Mouse (Mus musculus) G1E (cell line): Measurements from ENCODE around the gene Csf1. TPM values are rescaled to one million over a fixed set of nuclear protein-coding genes. Genes with fewer than 3 reads are reported as not detected.

Experiments used
- ATAC-seq: 2 replicates; pipeline ENCODE4 v1.8.0; 2016; ENCODE audit warnings: mild to moderate bottlenecking; ENCODE audit not compliant: insufficient number of reproducible peaks, poor library complexity, low FRiP score, severe bottlenecking; ENCODE audit errors: extremely low read depth
- DNase-seq: peaks from one replicate; pipeline ENCODE4 v3.0.0; 2012; ENCODE audit warnings: low spot score
- H3K27me3 ChIP-seq: 2 replicates; pipeline ENCODE4 v1.6.1; 2012; ENCODE audit warnings: mild to moderate bottlenecking, low read length, inconsistent platforms; ENCODE audit not compliant: insufficient read depth
- H3K36me3 ChIP-seq: replicated peaks from 2 replicates; pipeline ENCODE3; 2012; ENCODE audit warnings: mild to moderate bottlenecking, inconsistent platforms
- H3K4me1 ChIP-seq: 2 replicates; pipeline ENCODE4 v1.6.1; 2012; ENCODE audit warnings: low read depth, low read length, inconsistent platforms, mixed read lengths; ENCODE audit not compliant: insufficient read depth
- H3K4me3 ChIP-seq: 2 replicates; pipeline ENCODE4 v1.5.1; 2012; ENCODE audit warnings: low read depth, mild to moderate bottlenecking, inconsistent platforms, low read length, moderate library complexity, mixed read lengths
- H3K9me3 ChIP-seq: replicated peaks from 2 replicates; pipeline ENCODE4 v1.6.1; 2012; ENCODE audit warnings: inconsistent platforms
- CTCF ChIP-seq: IDR thresholded peaks from 2 replicates; pipeline ENCODE4 v1.5.1; 2012; ENCODE audit warnings: low read depth, low read length, inconsistent platforms, mixed read lengths
- GATA1 ChIP-seq: IDR thresholded peaks from 2 replicates; pipeline ENCODE4 v1.6.1; 2012; ENCODE audit warnings: borderline replicate concordance, low read length, inconsistent platforms, mixed read lengths
- GATA2 ChIP-seq: IDR thresholded peaks from 2 replicates; pipeline ENCODE4 v1.6.1; 2012; ENCODE audit warnings: low read depth, low read length, inconsistent platforms, borderline replicate concordance
- POLR2AphosphoS5 ChIP-seq: IDR thresholded peaks from 2 replicates; pipeline ENCODE4 v1.6.1; 2012; ENCODE audit warnings: low read depth, low read length, inconsistent platforms; ENCODE audit not compliant: insufficient replicate concordance
- TAL1 ChIP-seq: conservative IDR thresholded peaks from 2 replicates; pipeline ENCODE4 v1.6.1; 2012; ENCODE audit warnings: low read depth, low read length, inconsistent platforms, mixed read lengths
- polyA plus RNA-seq: library from polyadenylated mRNA; stranded (reverse); fragments of >175 nt; gene quantifications from 2 replicates; pipeline ENCODE4 v1.2.3, GENCODE M21; 2012
- total RNA-seq, 2 experiments: library from RNA; stranded (forward) in 1 of 2; stranded (reverse) in 1 of 2; fragments of 200-1000 nt in 1 of 2; fragments of >200 nt in 1 of 2; fragmentation: Nextera tagmentation in 1 of 2; gene quantifications; 2 replicates each; pipeline ENCODE4 v1.2.3; 2014 to 2017

The Csf1 gene
- total and polyA plus RNA-seq, 3 experiments: 0.03 to 0.11 TPM; not detected in 1

DNA sequence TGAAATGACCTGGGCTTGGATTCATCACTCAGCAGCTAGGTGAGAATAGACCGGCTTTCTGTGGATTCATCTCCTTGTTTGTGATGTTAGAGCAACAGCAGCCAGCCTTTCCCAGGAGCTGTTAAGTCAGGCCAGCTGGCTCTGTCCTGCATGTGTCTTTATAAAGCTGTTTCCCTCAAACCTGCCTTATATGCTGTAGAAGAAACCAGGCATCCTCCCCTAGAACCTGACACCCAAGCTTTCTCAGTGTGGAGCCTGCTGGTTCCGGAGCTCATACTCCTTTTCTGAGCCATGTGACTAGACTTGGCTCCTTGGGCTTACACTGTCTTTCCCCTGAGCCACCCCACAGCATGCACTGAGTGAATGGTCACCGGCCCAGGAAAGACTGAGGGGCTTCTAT is 8.7 kb downstream of the Csf1 start:
- Histone ChIP-seq H3K4me1 (no peaks in the 10 kb centered on the region), H3K4me3 (no peak overlapping the region), H3K9me3 (no peaks in the 10 kb centered on the region), H3K27me3 (peaks cover 38% of the 10 kb centered on the region), H3K36me3 (no peaks in the 10 kb centered on the region)
- no peak for TF ChIP-seq CTCF
- TF ChIP-seq GATA2: no peak
- TF ChIP-seq TAL1: no peak
- DNase-seq (no peak), ATAC-seq (no peak)

DNA sequence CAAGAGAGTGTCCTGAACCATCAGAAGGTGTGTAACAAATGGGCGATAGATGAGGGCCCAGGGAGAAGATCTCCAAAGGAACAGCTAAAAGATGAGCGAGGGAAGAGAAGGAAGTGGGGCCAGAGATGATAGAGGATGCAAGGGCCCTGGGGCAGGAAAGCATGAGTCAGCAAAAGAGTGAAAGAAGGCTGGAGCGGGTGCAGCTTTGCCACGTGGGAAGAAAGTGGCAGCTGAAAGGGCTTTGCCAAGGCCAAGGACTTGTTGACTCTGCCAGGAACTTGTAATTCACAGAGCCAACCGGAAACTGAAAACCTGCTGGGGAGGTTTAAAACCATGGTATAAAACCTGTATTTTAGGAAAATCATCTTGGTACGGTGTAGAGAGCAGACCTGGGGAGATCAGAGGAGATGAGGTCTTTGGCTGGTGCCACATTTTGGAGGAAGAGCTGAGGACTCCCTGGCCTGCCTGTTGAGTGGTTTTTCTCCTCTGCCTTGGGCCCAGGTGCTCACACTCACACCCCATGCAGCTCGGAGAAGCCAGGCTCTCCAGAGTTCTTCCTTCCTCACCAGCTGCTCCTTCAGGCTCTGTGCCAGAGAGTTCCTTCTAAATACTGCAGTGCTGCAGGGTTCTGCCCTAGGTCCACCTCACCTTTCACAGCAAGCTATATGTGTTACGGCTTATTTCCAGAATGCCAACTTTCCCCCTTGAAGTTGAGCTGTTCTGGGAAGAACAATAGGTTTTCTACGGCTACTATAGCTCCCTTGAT is 9.3 kb downstream of the Csf1 start:
- ATAC-seq (no peak), DNase-seq (no peak)
- Histone ChIP-seq H3K9me3 (no peaks in the 10 kb centered on the region), H3K36me3 (no peaks in the 10 kb centered on the region), H3K4me3 (no peak overlapping the region), H3K4me1 (no peaks in the 10 kb centered on the region), H3K27me3 (peaks cover 41% of the 10 kb centered on the region)
- TF ChIP-seq CTCF (no peak), GATA1 (no peak), GATA2 (no peak), POLR2AphosphoS5 (no peak), TAL1 (no peak)

DNA sequence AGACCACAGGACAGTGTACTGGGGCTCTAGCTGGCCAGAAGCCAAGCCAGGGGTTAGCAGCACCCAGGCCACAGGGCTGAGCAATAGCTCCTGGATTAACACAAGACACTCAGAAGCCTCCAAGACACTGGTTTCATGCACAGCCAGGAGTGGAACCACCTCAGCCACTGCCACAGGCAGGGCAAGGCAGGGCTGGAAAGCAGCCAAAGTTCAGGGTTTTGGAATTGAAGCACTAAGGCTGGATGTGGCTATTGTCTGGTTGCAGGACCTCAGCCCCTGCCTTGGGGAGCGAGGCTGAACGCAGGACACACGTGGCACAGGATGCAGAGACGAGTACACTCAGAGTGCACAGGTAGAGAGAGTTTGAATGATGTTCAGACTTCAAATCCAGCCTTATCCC is 10.8 kb downstream of the Csf1 start:
- no peak for ATAC-seq
- Histone ChIP-seq H3K4me3 (no peak overlapping the region), H3K9me3 (no peaks in the 10 kb centered on the region), H3K27me3 (peaks cover 43% of the 10 kb centered on the region), H3K4me1 (no peaks in the 10 kb centered on the region), H3K36me3 (no peaks in the 10 kb centered on the region)
- DNase-seq: no peak
- TF ChIP-seq CTCF: no peak
- no peak for TF ChIP-seq POLR2AphosphoS5
- no peak for TF ChIP-seq TAL1
- TF ChIP-seq GATA1: no peak
- no peak for TF ChIP-seq GATA2

DNA sequence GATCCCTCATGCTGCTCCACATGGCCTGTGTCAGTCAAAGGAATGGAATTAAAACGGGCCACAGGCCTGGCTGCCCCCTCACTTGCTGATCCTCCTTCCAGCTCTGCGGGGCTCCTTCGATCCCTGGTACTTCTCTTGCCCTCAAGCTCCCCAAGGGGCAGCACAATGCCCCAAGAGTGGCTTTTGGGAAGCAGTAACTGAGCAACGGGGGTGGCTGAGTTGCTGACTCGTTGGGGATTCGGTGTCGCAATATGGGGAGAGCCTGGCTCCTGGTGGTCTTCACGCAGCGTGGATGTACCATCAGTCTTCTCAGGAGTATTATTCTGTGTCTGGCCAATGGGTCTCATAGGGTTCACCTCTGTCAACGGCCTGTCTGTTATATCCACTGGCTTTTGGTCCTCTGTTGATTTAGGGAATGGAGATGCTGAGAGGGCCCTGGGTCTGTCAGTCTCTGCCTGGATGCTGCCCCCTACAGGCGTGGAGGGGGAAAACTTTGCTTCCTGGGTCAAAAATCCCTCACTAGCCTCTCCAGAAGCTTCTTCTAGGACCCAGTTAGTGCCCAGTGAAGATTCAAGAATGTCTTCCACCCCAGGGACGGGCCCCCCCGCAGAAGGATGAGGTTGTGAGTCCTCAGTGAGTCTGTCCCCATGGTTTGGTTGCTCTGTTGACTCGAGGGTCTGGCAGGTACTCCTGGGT is 11.9 kb downstream of the Csf1 start:
- TF ChIP-seq POLR2AphosphoS5: no peak
- TF ChIP-seq CTCF: 0 out of 2 replicates have a peak, but pooled peaks have one; percentile 8
- no peaks in the 10 kb centered on the region for H3K9me3 ChIP-seq
- H3K27me3 ChIP-seq: peaks cover 46% of the 10 kb centered on the region
- ATAC-seq: no peak
- H3K4me1 ChIP-seq: no peaks in the 10 kb centered on the region
- H3K36me3 ChIP-seq: no peaks in the 10 kb centered on the region
- no peak for DNase-seq
- no peak overlapping the region for H3K4me3 ChIP-seq

DNA sequence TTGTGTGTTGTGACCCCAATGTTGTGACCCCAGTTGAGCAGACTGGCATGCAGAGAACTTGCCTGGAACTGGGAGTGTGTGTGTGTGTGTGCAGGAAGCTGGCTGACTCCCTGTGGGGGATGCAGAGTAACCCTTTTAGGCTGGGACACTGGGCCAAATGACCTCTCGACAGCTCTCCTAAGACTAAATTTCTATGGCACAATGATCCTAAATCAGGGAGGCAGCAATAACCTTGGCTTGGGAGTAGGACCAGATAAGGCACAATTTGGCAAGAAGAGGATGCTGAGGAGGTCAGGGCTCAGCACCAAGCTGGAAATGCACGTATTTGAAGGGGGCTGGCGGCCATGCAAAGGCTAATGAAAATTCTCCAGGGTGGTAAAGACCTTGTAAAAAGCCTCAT is 14.2 kb downstream of the Csf1 start:
- Histone ChIP-seq H3K27me3 (peaks cover 54% of the 10 kb centered on the region), H3K36me3 (no peaks in the 10 kb centered on the region), H3K9me3 (no peaks in the 10 kb centered on the region), H3K4me3 (no peak overlapping the region), H3K4me1 (no peaks in the 10 kb centered on the region)
- TF ChIP-seq GATA1 (no peak), GATA2 (no peak), CTCF (no peak), POLR2AphosphoS5 (no peak), TAL1 (no peak)
- DNase-seq (no peak), ATAC-seq (no peak)

DNA sequence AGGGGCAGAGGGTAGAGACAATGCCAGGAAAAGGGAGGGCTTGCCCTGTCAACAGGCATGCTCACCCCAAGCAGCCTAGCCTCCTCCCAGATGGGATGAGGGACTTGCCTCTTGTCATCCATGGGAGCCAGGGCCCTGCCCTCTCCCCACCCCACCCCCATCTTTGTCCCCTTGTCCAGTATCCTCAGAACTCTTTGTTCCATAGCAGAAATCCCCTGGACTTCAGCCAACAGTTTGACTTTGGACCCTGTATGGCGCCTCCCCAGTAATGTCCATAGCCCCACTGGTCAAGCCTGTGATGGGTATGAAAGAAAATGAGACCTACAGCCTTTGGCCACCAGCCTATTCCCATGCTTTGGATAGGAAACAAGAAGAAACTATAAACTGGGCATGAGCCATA is 16.6 kb downstream of the Csf1 start:
- no peak for DNase-seq
- no peaks in the 10 kb centered on the region for H3K4me1 ChIP-seq

More for the DNA sequence above, 16.6 kb downstream of the Csf1 start:
- no peak for TF ChIP-seq POLR2AphosphoS5
- TF ChIP-seq CTCF: no peak
- TF ChIP-seq TAL1: no peak
- TF ChIP-seq GATA1: no peak
- TF ChIP-seq GATA2: no peak
- Histone ChIP-seq H3K27me3 (peaks cover 50% of the 10 kb centered on the region), H3K36me3 (no peaks in the 10 kb centered on the region), H3K9me3 (no peaks in the 10 kb centered on the region), H3K4me3 (no peak overlapping the region)
- ATAC-seq: no peak
